Mouse (Mus musculus) T-helper 1 cell (primary cell): ENCODE results near the gene Proz.
"Not testable (repeated sequence)": the region's sequence is repeated elsewhere in the genome, so short reads cannot be mapped to it uniquely, and the experiment has no call there.

Source experiments
- in situ Hi-C: fragments of 300-600 bp; cut with MboI, MseI; formaldehyde crosslinking; loops from one replicate; pipeline ENCODE4 v1.15.1; 2025; ENCODE audit warnings: high pct_unique_total_duplicates

Gene Proz

DNA sequence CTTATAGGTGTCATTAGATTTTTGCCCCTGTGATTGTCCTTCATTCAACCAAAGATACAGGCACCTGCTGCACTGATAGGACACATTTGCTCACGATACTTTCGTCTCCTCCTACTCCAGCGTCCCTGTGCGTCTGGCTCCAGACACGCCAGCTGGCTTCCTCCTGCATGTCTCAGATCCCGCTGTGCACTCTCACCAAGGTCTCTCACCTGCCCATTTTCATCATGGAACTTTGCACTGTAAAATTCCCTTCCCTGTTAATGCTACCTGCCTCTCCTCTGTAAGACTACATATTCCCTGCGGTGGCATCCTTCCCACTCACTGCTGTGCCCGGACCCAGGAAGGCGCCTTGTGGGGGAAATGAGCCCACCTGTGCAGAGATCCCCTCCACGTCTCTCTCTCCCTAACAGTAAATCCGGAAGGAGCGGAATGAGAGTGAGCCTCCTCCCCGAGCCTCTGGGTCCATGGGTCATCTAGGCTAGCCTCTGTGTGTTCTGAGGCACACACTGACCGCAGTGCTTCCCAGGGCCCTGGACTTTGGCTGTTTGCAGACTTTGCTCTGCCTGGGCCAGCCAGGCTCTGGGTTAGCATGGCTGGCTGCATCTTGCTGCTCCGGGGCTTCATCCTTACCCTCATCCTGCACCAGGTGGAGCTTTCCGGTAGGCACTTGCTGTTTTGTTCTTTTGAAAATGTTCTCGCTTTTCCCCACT, at the start of gene Proz:
Gene Proz (plus strand): TSS at position 474 of the 710 bp plus-strand sequence.
- in situ Hi-C loops = loop anchor here (10.0 kb wide), 1 partner anchor 1774 kb away; no protein-coding TSS in a partner anchor

DNA sequence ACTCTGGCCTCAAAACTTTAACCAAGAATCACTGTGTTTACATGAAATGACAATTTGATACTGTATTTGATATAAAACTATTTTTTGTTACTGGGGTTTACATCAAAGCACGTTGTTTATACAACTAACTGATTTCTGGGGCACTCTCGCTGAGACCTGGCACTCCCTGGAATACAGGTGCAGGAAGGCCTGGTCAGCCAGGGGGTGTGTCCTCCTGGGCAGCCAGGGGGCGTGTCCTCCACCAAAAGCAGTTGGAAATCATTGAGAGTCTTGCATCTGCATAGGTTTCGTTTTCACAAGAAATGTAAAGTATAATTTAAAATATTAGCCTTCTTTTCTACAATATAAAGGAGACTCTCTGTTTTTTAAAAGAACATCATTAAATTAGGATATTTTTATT, 41.2 kb upstream of the Proz start:
- in situ Hi-C loops = loop anchor here (10.0 kb wide), 1 partner anchor 1885 kb away; no protein-coding TSS in a partner anchor

DNA sequence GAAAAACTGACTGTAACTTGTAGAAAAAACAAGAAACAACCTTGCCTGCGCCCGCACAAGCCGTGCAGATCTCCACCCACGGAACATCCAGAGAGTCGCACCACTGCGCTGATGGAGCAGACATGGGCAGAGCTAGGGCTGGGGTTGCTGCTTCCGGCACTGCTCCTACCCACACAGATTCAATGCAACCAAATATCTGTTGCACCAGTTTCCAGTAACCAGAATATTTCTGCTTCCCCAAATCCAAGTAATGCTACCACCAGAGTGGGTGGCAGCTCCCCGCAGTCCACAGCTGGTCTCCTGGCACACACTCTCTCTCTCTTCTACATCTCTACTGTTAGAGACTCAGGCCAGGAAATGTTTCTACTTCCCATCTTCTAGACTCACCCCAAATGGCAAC, 38.9 kb upstream of the Proz start:
- in situ Hi-C loops = loop anchor here (10.0 kb wide), 1 partner anchor 1793 kb away; no protein-coding TSS in a partner anchor

DNA sequence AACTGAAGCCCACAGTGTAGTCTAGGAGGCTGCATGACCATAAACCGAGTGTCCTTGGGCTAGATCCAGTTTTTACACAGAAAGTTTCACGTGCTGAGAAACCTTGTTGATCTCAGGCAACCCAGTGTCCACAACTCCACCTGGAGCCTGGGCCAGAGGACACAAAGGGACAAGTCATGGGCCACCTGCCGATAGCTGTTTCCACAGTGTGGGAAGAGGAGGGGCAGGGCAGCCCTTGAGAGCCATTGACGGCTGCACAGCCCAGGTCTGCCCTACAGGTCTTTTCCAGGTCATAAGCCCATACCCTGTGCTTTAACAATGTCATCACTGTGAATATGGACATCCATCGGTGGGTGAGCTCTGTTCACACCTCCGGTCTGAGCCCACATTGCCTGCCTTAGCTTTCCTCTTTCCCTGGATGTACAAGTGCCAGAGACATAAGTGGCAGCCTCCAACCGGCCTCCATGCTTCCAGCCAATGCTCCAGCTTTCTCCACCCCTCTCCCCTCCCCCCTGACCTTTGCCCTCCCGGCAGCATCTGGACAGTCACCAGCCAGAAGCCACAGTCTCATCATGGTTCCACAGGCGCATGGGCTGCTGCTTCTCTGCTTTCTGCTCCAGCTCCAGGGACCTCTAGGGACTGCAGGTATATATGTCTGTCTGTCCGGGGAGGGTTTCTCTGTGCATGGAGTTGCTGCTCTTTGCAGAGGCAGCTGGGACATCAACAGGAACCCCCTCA, 35.1 kb upstream of the Proz start, which contains the start of gene F7:
Gene F7 (plus strand): TSS at position 548 of the 738 bp plus-strand sequence.
- in situ Hi-C loops = loop anchor here (10.0 kb wide), 1 partner anchor 1789 kb away; no protein-coding TSS in a partner anchor

DNA sequence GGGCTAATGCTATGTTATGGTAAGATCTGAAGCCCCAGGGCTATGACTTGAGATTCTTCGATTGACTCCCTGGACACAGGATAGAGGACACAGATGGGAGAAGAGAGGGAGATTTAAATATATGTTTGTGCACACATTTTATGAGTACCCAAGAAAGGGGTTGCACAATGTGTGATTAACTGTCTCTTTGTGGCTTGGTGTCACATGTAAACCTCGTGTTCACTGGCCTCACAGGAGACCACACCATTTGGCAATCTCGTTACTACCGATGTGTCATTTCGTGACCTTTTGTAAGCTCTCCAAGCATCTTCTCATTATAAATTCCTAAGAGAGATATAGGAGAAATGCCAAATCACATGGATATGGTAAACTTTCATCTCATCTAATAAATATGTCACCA, 33.1 kb upstream of the Proz start:
- in situ Hi-C loops = loop anchor here (10.0 kb wide), 1 partner anchor 1787 kb away; no protein-coding TSS in a partner anchor

DNA sequence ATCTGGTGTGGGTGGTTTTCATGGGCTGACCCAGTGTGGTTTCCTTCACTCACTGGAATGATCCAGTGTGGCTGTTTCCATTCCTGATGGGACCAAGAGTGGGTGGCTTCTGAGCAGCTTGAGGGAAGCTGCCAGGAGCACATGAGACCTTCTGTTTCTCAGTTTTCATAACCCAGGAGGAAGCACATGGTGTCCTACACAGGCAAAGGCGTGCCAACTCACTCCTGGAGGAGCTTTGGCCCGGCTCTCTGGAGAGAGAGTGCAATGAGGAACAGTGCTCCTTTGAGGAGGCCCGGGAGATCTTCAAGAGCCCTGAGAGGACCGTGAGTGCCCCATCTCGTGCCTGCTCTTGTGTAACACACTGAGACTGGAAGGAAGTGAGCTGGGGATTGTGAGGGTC, 32.2 kb upstream of the Proz start:
- in situ Hi-C loops = loop anchor here (10.0 kb wide), 1 partner anchor 1786 kb away; no protein-coding TSS in a partner anchor

DNA sequence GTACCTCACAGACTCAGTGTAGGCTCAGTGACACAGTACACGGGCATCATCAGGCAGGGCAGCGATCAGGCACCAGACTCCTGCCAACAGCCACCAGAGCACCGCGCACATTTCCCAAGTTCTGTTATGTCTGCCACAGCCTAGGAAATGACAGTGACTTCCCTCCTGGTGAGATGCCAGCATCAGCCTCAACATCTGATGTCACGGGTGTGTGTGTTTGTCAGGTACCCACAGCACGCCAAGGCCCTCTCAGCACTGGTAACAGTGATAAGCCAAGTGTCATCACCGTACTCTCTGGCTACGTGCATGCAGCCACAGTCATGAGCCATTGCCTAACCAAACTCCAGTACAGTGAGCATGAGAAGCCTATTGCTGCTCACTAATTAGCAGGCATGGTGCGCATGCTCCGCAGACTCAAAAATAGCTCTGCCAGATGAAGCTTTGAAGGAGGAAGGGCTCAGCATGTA, 24.3 kb upstream of the Proz start:
- in situ Hi-C loops = no loop called here

DNA sequence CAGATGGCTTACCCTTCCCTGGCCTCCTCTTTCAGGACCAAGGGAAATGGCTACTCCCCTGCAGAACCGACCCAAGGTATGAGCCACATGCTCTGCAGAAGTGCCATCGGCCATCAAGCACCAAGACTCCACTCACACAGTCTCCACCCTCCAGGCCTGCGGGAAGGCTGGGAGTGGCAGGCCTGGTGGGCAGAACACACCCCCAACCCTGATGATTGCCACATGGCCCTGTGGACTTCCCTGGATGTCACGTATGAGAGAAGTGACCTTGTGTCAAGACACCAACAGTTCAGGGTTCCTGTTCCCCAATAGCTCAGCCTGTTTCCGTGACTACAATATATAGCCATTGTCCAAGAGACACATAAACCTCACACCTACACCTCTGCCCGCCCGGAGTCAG, 23.7 kb upstream of the Proz start, which contains the start of gene F10:
Gene F10 (plus strand): TSS at position 294 of the 400 bp plus-strand sequence.
- in situ Hi-C loops = no loop called here

DNA sequence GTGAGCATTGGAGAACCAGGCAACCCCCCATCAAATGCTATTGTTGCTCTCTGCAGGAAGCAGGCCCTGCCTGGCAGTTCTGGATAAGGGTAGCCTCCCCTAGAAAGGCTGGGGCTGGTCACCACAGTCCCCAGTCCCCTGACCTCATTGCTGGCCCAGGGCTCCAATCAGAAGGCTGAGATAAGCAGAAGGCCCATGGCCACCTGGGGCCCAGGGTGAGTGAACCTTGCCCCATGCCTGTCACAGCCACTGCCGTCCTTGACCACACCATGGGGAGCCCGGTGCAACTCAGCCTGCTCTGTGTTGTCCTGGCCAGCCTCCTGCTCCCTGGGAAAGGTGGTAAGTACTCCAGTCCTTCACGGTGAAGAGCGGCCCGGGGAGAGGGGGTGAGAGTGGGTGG, 23.1 kb upstream of the Proz start:
- in situ Hi-C loops = no loop called here

DNA sequence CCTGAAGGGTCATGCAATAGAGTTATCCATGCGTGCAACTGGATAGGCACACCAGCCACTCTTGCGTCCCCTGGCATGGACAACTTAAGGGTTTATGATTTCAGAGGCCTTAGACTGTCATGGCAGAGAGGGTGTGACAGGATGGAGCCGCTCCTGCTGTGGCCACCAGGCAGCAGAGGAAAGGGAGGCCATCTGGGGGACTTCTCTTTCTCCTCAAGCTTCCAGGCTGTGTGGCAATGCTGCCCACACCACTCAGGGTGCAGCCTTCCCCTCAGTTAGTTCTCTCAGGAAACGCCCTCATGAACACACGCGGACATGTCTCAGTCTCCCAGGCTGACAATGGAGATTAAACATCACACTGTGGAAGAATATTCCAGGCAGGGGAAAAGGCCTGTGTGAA, 21.7 kb upstream of the Proz start:
- in situ Hi-C loops = no loop called here

DNA sequence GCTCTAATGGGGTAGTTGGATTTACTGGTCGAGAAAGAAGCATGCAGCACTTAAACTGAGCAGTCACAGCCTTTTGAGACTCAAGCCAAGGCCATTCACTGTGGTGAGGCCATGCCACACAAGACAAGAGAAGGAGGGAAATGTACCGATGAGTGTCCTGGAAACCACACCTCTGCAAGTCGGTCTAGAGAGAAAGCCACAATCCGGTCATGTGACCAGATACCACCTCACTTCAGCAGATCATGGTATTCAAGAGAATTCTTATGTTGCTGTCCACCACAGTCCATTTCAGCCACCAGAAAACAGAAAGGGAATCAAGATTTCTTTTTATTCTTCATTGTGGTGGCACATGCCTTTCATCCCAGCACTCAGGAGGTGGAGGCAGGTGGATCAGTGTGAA, 19.3 kb upstream of the Proz start:
- in situ Hi-C loops = no loop called here

DNA sequence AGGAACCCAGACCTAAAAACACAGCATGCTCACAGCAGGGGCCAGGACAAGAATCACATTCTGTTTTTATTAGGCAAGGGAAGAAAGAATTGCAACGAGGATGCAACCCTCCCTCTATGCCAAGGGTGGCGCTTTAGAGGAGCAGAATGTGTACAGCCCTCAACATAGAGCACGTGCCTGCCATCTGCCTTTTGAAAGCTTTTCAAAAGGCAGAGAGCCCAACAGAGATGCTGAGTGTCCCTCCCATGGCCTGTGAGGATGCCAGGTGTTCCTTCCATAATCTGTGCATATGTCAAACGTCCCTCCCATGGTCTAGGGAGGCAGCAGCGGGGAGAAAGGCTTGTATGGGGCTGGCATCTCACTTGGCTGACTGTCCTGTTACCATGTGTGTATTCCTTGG, 13.1 kb upstream of the Proz start:
- in situ Hi-C loops = no loop called here

DNA sequence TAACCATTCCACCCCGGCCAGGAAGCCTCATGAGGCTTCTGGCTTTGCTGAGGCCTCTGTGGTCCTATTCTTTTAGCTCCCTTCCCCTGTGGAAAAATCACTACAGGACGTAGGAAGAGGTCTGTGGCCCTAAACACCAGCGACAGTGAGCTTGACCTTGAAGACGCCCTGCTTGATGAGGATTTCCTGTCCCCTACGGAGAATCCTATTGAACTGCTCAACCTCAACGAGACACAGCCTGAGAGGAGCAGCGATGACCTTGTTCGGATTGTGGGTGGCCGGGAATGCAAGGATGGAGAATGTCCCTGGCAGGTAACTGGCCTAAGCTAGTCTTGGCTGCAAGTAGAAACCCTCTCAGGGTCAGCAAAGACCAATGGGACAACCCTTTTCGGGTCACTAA, 10.2 kb upstream of the Proz start:
- in situ Hi-C loops = no loop called here

DNA sequence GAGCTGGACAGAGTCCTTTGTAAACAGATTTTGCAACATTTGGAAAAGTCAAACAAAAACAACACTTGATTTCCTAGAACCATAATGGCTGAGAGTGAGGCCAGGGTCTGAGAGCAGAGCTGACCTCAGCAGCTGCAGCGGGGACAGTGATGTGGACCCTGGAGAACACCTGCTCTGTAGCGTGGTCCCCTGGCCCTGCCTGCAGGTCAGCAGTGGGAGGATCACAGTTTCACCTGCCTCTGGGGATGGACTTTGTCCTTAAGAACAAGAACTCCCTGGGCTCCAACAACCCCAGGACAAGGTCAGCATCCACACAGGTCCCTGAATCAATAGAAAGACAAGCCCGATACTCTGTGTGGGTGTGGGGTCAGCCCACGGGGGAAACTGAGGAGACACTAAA, 3.4 kb upstream of the Proz start:
- in situ Hi-C loops = no loop called here

DNA sequence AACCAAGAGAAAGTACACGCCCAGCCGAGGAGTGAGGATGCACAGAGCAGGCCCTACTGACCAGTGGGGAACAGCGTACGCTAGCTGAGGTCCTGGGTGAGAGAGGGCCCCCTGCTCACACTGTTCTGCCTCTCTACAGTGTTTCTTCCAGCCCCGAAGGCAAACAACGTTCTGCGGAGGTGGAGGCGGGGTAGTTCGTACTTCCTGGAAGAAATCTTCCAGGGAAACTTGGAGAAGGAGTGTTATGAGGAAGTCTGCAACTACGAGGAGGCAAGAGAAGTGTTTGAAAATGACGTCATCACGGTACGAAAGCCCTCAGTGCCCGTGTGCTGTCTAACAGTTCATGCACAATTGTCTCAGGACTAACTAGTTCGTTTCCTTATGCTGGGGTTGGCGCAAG, 2.4 kb downstream of the Proz start:
- in situ Hi-C loops = loop anchor here (10.0 kb wide), 1 partner anchor 1772 kb away; no protein-coding TSS in a partner anchor

DNA sequence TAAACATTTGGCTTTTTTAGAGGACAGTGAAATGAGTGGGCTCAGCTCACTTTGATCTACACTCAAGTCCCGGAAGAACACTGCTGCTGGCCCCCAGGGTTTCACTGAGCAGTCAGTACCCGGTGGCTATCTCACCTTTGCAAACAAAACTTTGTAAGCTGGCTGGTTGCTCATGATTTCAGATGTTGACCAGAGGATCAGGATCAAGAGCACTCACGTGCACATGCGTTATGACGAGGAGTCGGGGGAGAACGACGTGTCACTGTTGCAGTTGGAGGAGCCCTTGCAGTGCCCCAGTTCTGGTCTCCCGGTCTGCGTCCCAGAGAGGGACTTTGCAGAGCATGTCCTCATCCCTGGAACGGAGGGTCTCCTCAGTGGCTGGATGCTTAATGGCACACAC, 12.5 kb downstream of the Proz start:
- in situ Hi-C loops = no loop called here

DNA sequence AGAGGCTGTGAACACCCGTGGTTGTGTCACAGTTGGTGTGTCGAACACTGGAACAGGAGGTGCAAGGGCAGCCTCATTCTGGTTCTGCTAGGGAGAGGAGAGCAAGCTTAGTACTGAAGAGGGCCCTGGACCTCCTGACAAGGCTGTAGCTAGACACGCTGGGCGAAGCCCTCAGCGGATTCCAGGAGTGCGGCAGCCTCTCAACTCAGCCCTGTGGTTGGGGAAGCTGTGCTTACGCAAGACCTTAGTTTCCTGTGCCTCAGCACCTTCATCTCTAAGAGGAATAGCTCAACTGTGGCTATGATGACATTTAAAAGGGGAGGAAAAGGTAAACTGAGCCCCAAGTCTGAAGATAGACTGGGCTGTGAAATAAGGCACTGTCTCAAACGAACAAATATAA, 14.3 kb downstream of the Proz start:
- in situ Hi-C loops = no loop called here

DNA sequence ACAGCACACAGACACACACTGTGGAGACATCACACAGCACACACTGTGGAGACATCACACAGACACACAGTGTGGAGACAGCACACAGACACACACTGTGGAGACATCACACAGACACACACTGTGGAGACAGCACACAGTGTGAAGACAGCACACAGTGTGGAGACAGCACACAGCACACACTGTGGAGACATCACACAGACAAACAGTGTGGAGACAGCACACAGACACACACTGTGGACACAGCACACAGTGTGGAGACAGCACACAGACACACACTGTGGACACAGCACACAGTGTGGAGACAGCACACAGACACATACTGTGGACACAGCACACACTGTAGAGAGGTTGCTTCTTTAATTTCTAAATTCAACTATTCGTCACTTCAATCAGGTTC, 14.9 kb downstream of the Proz start:
- in situ Hi-C loops = not testable (repeated sequence)

DNA sequence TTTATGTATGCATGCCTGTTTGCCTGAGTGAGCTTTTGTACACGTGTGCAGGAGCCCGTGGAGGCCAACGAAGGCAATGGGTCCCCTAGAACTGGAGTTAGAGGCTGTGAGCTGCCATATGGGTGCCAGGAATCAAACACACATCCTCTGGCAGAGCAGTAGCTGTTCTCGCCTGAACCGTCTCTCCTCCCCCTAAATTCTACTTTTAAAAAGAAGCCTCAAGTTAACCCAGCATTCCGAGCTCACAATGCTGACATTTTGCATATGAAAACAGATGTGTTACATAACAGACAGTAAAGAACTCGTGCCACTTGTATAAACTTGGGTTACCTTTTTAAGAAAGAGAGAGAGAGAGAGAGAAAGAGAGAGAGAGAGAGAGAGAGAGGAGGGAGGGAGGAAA, 16.8 kb downstream of the Proz start:
- in situ Hi-C loops = no loop called here

DNA sequence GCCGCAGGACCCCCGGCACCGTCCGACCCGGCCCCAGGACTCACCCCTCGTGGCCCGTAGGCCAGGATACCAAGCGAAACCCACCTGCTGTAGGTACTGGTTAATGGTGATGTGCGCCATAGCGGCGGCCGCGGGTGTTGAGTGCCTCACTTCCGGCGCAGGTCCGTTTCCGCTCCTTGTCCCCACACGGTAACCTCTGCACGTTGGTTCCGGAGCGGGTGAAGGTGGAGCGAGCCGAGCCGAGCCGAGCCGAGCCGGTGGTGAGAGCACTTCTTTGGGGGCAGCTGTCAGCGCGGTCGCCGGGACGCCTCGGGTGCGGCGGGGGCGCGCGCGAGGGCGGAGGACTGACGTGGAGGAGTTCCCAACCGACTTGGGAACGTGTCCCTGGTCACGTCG, 44.0 kb downstream of the Proz start:
- in situ Hi-C loops = loop anchor here (5.0 kb wide), 1 partner anchor 678 kb away; no protein-coding TSS in a partner anchor

DNA sequence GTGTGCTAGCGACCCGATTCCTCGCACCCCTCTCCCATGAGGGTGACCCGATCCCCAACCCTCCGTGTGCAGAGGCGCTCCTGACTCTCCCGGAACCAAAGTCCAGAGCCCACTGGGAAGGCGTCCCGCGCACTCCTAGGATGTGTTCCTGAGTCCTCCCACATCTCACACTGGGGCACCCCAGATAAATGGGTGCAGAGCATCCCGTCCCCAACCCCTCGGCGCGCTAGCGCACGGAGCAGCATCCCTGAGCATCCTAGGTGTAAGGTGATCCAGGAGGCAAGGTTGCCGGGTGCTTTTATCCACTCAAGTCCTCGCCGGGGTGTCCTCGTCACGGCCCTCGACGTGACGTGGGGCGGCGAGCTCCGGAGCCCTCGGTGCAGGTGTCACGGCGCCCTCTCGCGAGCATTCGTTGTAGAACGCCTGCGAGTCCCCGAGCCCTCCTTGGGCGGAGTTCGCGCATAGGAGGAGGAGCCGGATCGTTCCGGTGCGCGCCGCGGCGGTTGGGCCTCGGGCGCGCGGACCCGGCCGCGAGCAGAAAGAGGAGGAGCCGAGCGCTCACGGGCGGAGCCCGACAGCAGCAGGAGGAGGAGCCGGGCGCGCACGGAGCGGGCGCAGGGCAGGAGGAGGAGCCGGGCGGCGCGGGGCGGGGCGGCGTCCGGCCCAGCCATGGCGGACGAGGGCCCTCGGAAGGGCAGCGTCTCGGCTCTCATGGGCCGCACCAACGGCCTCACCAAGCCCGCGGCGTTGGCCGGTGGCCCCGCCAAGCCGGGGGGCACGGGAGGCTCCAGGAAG, 44.6 kb downstream of the Proz start, which contains the start of the genes Pcid2 and Cul4a:
Gene Pcid2 (minus strand): TSS at position 373 of the 795 bp plus-strand sequence.
Gene Cul4a (plus strand): TSS at position 535 of the 795 bp plus-strand sequence.
- in situ Hi-C loops = loop anchor here (5.0 kb wide), 1 partner anchor 677 kb away; no protein-coding TSS in a partner anchor
